Mouse (Mus musculus) hindbrain, embryonic 10.5 days (tissue): Measurements from ENCODE around the gene Gm2431. TPM values are rescaled to one million over a fixed set of nuclear protein-coding genes. Genes with fewer than 3 reads are reported as not detected.
"Not testable (repeated sequence)": the region's sequence is repeated elsewhere in the genome, so short reads cannot be mapped to it uniquely, and the experiment has no call there.

Experiments used
- DNase-seq: peaks from one replicate; pipeline ENCODE4 v3.0.0-alpha.2; 2017; ENCODE audit warnings: low spot score
- H3K27ac ChIP-seq: fragments of 300-500 bp; sonication (generic); 2 replicates; pipeline ENCODE4 v1.5.1; 2016; ENCODE audit warnings: mild to moderate bottlenecking, moderate library complexity
- H3K27me3 ChIP-seq: fragments of 300-500 bp; sonication (generic); 2 replicates; pipeline ENCODE4 v1.6.1; 2016; ENCODE audit warnings: mild to moderate bottlenecking; ENCODE audit not compliant: poor library complexity, insufficient read depth, severe bottlenecking
- H3K36me3 ChIP-seq: fragments of 300-500 bp; sonication (generic); 2 replicates; pipeline ENCODE4 v1.6.1; 2016; ENCODE audit warnings: mild to moderate bottlenecking, moderate library complexity
- H3K4me1 ChIP-seq: fragments of 300-500 bp; sonication (generic); replicated peaks from 2 replicates; pipeline ENCODE4 v1.6.1; 2016; ENCODE audit warnings: mild to moderate bottlenecking
- H3K4me3 ChIP-seq: fragments of 300-500 bp; sonication (generic); 2 replicates; pipeline ENCODE4 v1.5.1; 2016; ENCODE audit warnings: mild to moderate bottlenecking, moderate library complexity
- H3K9me3 ChIP-seq: fragments of 300-500 bp; sonication (generic); 2 replicates; pipeline ENCODE4 v1.6.1; 2016; ENCODE audit warnings: mild to moderate bottlenecking, moderate library complexity
- WGBS: fragments of 180-500 bp; shearing (Covaris S2); methylation state at CpG from one replicate; pipeline ENCODE4 v1.1.7; 2016; 5-methylcytosine and 5-hydroxymethylcytosine counted together
- polyA plus RNA-seq: library from polyadenylated mRNA; unstranded; fragments of >200 nt; fragmentation: Nextera tagmentation; extraction: Ambion mirVana; gene quantifications from 2 replicates; pipeline ENCODE4 v1.2.1, GENCODE M21; 2016

The Gm2431 gene
- polyA plus RNA-seq, 1 experiment from 2014 or later: not detected

GRCm38 (mm10) chr7:142278183-142278582, 20.0 kb upstream of the Gm2431 start:
- not testable (repeated sequence) for H3K9me3 ChIP-seq, H3K27ac ChIP-seq, H3K4me3 ChIP-seq, H3K36me3 ChIP-seq, H3K4me1 ChIP-seq
- H3K27me3 ChIP-seq: peaks cover 18% of the 10 kb centered on the region
- WGBS: 0% methylated on average over 3 of the region's 3 CpGs
- DNase-seq: peak; percentile 60

DNA sequence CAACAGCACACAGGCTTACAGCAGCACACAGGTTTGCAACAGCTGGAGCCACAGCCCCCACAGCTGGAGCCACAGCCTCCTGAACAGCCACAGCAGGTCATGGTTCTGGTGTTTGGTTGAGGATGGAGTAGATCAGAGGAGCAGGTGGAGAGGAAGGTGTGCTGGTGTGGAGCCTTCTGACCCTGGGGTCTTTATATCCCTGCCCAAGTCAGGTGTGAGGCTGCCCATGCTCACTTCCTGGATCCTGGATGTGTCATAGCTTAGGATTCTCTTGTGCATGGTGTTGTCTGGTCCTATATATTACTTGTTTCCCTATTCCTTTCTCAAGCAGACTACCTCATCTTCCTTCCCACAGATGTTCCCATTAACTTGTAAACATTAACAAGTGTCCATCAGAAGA, 16.1 kb upstream of the Gm2431 start, which contains the start of gene Gm4559:
Gene Gm4559, minus strand, starts transcription at position 101 of the 400 bp plus-strand sequence.
- not testable (repeated sequence) for H3K9me3 ChIP-seq, H3K4me3 ChIP-seq, H3K36me3 ChIP-seq, H3K4me1 ChIP-seq, H3K27me3 ChIP-seq, H3K27ac ChIP-seq, DNase-seq

DNA sequence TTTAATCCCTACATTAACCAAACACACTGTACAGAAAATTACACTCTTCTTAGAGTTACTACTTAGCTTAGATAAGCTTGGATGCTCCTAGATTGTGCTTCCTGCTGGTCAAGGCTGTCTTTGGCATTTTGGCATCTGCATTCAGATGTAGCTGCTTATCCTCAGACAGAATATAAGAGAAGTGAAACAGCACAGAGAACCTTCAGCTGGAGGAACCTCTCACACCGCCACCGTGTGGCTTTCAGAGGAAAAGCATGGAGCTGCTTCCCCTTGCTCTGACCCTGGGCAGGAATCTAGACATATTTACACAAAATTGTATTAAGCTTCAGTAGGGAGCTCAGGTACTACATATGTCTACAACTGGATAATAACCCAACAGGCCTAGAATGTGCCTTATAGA, 2.6 kb downstream of the Gm2431 start:
- DNase-seq: peak; percentile 18
- WGBS: under 1% methylated on average over 2 of the region's 2 CpGs
- no peaks in the 10 kb centered on the region for H3K27me3 ChIP-seq

GRCm38 (mm10) chr7:142249824-142250223, 8.3 kb downstream of the Gm2431 start:
- Histone ChIP-seq H3K4me1 (no peaks in the 10 kb centered on the region), H3K4me3 (no peak overlapping the region), H3K36me3 (no peaks in the 10 kb centered on the region), H3K9me3 (no peaks in the 10 kb centered on the region), H3K27ac (no peak overlapping the region), H3K27me3 (no peaks in the 10 kb centered on the region)
- peak; percentile 28 for DNase-seq
- WGBS: 0% methylated on average over 1 of the region's 1 CpGs

More for the DNA sequence above, 2.6 kb downstream of the Gm2431 start:
- H3K4me1 ChIP-seq: no peaks in the 10 kb centered on the region
- no peak overlapping the region for H3K4me3 ChIP-seq
- H3K36me3 ChIP-seq: no peaks in the 10 kb centered on the region
- no peak overlapping the region for H3K27ac ChIP-seq
- H3K9me3 ChIP-seq: no peaks in the 10 kb centered on the region

DNA sequence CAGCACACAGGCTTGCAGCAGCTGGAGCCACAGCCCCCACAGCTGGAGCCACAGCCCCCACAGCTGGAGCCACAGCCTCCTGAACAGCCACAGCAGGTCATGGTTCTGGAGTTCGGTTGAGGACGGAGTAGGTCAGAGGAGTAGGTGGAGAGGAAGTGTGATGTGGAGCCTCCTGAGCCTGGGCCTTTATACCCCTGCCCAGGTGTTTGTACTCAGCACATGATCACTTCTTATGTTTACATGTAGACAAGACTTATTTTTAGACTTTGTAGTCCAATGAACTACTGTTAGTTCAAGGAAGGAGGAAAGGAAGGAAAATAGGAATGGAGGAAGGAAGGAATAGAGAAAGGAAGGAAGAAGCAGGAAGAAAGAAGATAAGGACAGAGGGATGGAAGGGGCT, 17.2 kb downstream of the Gm2431 start, which contains the start of gene Gm40460:
Gene Gm40460, minus strand, starts transcription at position 101 of the 400 bp plus-strand sequence.
- no peak for DNase-seq
- H3K27me3 ChIP-seq: no peaks in the 10 kb centered on the region
- H3K4me3 ChIP-seq: no peak within 1 kb of the TSS
- no peaks in the 10 kb centered on the region for H3K4me1 ChIP-seq
- 57% methylated on average over 2 of the region's 2 CpGs for WGBS
- no peaks in the 10 kb centered on the region for H3K36me3 ChIP-seq
- peaks cover 8% of the 10 kb centered on the region; the same call in 1 of the 2 replicates for H3K9me3 ChIP-seq
- H3K27ac ChIP-seq: no peak within 1 kb of the TSS

DNA sequence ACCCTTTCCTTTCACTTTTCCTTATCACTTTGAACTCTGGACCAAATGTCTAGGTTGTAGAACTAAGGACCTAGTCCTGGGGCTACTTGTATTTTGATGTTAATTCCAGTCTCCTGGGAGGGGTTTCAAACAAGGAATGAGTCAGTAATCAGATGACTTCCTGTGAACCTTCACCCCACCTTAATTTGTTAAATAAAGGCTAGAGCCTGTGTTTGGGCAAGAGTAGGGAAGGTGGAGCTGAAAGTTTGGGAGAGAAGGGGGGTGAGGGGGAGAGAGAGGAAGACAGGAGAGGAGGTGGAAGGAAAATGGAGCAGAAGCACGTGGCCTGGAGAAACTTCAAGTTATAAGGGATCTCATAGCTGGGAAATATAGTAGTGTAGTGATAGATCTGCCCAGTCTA, 26.6 kb downstream of the Gm2431 start:
- Histone ChIP-seq H3K27ac (no peak overlapping the region), H3K9me3 (peaks cover 20% of the 10 kb centered on the region), H3K36me3 (no peaks in the 10 kb centered on the region), H3K4me1 (peaks cover 7% of the 10 kb centered on the region; the same call in 1 of the 2 replicates), H3K4me3 (no peak overlapping the region), H3K27me3 (no peaks in the 10 kb centered on the region)
- DNase-seq: no peak
- 47% methylated on average over 1 of the region's 1 CpGs for WGBS

- 55% methylated on average over 3 of the region's 3 CpGs for WGBS
- H3K4me3 ChIP-seq, DNase-seq, H3K4me1 ChIP-seq, H3K9me3 ChIP-seq, H3K27ac ChIP-seq, H3K36me3 ChIP-seq, H3K27me3 ChIP-seq: not testable (repeated sequence)
Measured at GRCm38 (mm10) chr7:142229871-142230270, 28.3 kb downstream of the Gm2431 start, which contains the start of gene Krtap5-5. Krtap5-5 (minus strand) TSS chr7:142229971.

DNA sequence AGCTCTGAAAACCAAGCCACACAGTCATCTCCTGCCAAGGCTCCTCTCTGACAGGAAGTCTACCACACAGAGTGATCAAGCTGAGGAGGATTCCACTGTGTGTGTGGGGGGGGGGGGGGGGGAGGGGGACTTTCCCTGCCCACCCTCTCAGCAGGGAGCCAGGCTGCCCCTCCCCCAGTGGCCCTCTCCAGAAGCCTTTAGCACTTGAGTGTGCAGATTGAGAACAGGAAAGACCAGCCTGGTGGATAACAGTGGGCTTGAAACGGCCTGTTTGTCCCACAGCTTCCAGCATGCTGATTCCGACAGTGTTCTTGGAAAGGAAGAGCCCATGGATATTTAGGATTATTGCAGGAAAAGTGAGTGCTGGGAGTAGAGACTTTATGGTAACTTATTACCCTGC, 33.6 kb downstream of the Gm2431 start:
- WGBS: 44% methylated on average over 2 of the region's 2 CpGs
- H3K27ac ChIP-seq: no peak overlapping the region
- H3K9me3 ChIP-seq: no peaks in the 10 kb centered on the region
- H3K4me1 ChIP-seq: peaks cover 4% of the 10 kb centered on the region
- H3K4me3 ChIP-seq: no peak overlapping the region
- H3K36me3 ChIP-seq: no peaks in the 10 kb centered on the region
- no peak for DNase-seq
- H3K27me3 ChIP-seq: no peaks in the 10 kb centered on the region

GRCm38 (mm10) chr7:142212136-142212535, 46.0 kb downstream of the Gm2431 start:
- not testable (repeated sequence) for H3K9me3 ChIP-seq, H3K36me3 ChIP-seq, DNase-seq, H3K27ac ChIP-seq, H3K4me3 ChIP-seq, H3K27me3 ChIP-seq, H3K4me1 ChIP-seq
- WGBS: 66% methylated on average over 1 of the region's 1 CpGs

DNA sequence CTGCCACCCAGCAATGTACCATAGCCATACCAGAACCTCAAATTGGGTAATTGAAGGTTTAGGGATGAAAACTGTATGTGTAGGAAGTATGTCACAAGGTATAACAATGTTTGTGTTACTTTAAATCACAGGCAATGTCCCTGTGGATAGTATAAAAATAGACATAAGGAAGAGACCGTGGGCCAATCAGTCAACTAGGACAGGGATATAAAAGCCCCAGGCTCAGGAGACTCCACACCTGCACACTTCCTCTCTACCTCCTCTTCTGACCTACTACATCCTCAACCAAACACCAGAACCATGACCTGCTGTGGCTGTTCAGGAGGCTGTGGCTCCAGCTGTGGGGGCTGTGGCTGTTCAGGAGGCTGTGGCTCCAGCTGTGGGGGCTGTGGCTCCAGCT, 46.6 kb downstream of the Gm2431 start, which contains the start of gene Gm7579:
Gene Gm7579, plus strand, starts transcription at position 301 of the 400 bp plus-strand sequence.
- DNase-seq: no peak
- WGBS: 89% methylated on average over 1 of the region's 1 CpGs
- no peaks in the 10 kb centered on the region for H3K36me3 ChIP-seq

More for the DNA sequence above, 46.6 kb downstream of the Gm2431 start, which contains the start of gene Gm7579:
- H3K4me3 ChIP-seq: no peak within 1 kb of the TSS
- no peaks in the 10 kb centered on the region for H3K9me3 ChIP-seq
- H3K4me1 ChIP-seq: no peaks in the 10 kb centered on the region
- no peak within 1 kb of the TSS for H3K27ac ChIP-seq
- no peaks in the 10 kb centered on the region for H3K27me3 ChIP-seq

Other genes starting within 250 kb of the Gm2431 start
- gene Mob2, start 197.3 kb downstream of the Gm2431 start, polyA plus RNA-seq: 61.4 and 62.4 TPM in 2 replicates
- gene Dusp8, start 162.5 kb downstream of the Gm2431 start, polyA plus RNA-seq: 7.8 and 20.1 TPM in 2 replicates
- gene Gm45618, start 137.6 kb downstream of the Gm2431 start, polyA plus RNA-seq: not detected in 2 replicates
- gene Gm39115, start 122.3 kb downstream of the Gm2431 start, polyA plus RNA-seq: not detected in 2 replicates
- not detected in 2 replicates for gene Gm45337, start 113.7 kb downstream of the Gm2431 start, polyA plus RNA-seq
- not detected in 2 replicates for gene Gm29735, start 101.2 kb downstream of the Gm2431 start, polyA plus RNA-seq
- not detected in 2 replicates for gene Gm4553, start 92.6 kb downstream of the Gm2431 start, polyA plus RNA-seq
- not detected in 2 replicates for gene Krtap5-2, start 82.3 kb downstream of the Gm2431 start, polyA plus RNA-seq
- gene Gm10153, start 68.0 kb downstream of the Gm2431 start, polyA plus RNA-seq: not detected in 2 replicates
- gene Krtap5-3, start 57.0 kb downstream of the Gm2431 start, polyA plus RNA-seq: not detected in 2 replicates
- not detected in 2 replicates for gene Gm7579, start 46.5 kb downstream of the Gm2431 start, polyA plus RNA-seq
- not detected in 2 replicates for gene Krtap5-5, start 28.4 kb downstream of the Gm2431 start, polyA plus RNA-seq
- not detected in 2 replicates for gene Gm40460, start 17.3 kb downstream of the Gm2431 start, polyA plus RNA-seq
- gene Gm4559, start 16.0 kb upstream of the Gm2431 start, polyA plus RNA-seq: not detected in 2 replicates
- gene Krtap5-1, start 38.8 kb upstream of the Gm2431 start, polyA plus RNA-seq: not detected in 2 replicates
- gene Krtap5-4, start 45.2 kb upstream of the Gm2431 start, polyA plus RNA-seq: not detected in 2 replicates
- gene Ifitm10, start 115.4 kb upstream of the Gm2431 start, polyA plus RNA-seq: 0.63 and 1.1 TPM in 2 replicates
- 1.5 TPM in 1 of 2 replicates, not detected in the other for gene Gm49369, start 124.3 kb upstream of the Gm2431 start, polyA plus RNA-seq
- gene Ctsd, start 129.7 kb upstream of the Gm2431 start, polyA plus RNA-seq: 159 and 198 TPM in 2 replicates
- not detected in 2 replicates for gene Syt8, start 176.5 kb upstream of the Gm2431 start, polyA plus RNA-seq
- 1.2 and 1.3 TPM in 2 replicates for gene Tnni2, start 183.5 kb upstream of the Gm2431 start, polyA plus RNA-seq
- gene Lsp1, start 202.5 kb upstream of the Gm2431 start, polyA plus RNA-seq: 17.9 and 19.4 TPM in 2 replicates
- gene Tnnt3, start 240.5 kb upstream of the Gm2431 start, polyA plus RNA-seq: 1.1 and 3.0 TPM in 2 replicates